Mouse (Mus musculus) left cerebral cortex, postnatal 10 days (tissue): ENCODE measurements around the gene Trabd2b. TPM values are rescaled to one million over a fixed set of nuclear protein-coding genes. Genes with fewer than 3 reads are reported as not detected.

Source experiments
- DNase-seq, 2 experiments: peaks; one replicate each; pipeline ENCODE4 v3.0.0; 2021 to 2022; ENCODE audit warnings: low spot score in 2 of 2, mixed read lengths in 1 of 2; ENCODE audit errors: extremely low spot score in 1 of 2
- intact Hi-C: fragments of 180-260 bp; cut with DNase I; formaldehyde crosslinking; loops from one replicate; pipeline ENCODE4 v1.15.1; 2025
- total RNA-seq, 2 experiments: library from RNA; stranded (reverse); gene quantifications; 2 replicates each; pipeline ENCODE4 v1.2.3; 2021

Gene Trabd2b
- total RNA-seq, 2 experiments from 2014 or later = 2.8 to 3.1 TPM

DNA sequence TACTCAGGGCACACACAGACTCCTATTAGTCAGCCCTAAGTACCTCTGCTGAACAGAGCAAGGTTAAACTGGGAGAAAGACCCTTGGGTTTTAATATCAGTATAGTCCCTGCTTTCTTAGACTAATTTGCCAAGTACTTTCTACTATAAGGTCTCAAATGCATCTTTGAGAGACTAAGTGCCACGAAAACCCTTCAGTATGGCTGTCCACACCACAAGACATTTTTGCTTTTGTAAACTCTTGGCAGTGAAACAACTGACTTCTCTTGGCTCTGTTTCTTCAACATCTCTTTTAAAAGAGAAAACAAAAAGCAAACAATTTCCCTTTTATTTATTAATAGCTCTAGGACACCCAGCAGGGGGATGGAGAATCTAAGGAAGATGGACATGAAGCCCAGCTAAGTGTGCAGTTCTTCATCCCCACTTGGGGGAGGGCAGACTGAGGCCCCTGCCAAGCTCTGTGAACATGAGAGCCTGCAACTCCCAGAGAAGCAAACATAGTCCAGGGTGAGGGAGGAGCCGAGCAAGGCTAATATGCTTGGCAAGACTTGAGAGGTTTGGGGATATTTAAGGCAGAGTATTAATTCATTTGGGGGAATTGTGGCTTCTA, 18.9 kb upstream of the Trabd2b start:
- intact Hi-C loops = no loop called here
- DNase-seq = no peak

DNA sequence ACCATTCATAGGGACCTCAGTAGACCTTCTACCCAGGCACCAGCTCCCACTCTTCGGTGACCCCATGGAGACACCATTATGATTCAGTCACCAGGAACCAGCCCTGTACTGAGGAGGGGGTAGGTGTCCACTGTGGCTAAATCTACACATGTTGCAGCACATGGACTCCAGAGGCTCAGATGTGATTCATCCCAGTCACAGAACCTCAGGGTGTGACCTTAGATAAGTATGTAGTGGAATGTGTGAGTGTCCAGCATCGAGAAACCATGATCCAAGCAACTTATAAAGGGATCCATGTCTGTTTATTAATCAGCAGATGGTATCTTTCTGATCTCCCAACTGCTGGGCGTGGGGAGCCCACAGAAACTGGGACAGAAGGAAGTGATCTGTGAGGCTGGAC, 18.2 kb upstream of the Trabd2b start:
- intact Hi-C loops = no loop called here
- no peak for DNase-seq

DNA sequence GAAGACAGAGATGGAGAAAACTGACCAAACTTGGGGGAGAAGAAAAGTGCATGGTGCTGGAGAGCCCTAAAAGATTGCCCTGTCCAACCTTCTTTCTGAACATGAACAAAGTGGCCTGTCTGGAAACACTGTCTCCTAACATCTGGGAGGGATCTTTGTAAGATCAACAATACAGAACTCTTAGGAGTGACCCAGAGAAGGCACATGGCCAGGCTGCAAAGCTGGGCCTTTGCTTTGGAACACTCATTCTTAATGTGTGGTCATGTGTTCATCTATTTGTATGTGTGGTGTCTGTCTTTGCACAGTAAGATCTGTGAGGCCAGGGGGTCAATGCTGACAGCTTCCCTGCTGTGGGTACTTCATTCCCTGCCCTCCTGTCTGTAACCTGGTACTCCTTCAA, 16.9 kb upstream of the Trabd2b start:
- intact Hi-C loops = no loop called here
- DNase-seq = no peak

DNA sequence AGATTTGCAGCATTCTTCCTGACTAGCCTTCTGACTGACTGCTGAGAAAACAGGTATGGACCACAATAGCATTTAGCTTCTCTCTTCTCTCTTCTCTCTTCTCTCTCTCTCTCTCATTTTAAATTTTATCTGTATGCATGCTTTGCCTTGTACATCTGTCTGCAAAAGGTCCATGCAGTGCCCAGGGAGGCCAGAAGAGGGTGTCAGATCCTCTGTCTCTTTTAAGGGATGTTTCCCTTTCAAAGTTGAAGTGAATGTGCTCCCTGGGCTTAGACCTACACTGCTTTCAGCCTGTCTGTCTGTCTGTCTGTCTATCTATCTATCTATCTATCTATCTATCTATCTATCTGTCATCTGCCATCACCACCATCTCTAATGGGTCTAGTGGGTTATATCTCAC, 8.9 kb upstream of the Trabd2b start:
- intact Hi-C loops = no loop called here
- no peak for DNase-seq

DNA sequence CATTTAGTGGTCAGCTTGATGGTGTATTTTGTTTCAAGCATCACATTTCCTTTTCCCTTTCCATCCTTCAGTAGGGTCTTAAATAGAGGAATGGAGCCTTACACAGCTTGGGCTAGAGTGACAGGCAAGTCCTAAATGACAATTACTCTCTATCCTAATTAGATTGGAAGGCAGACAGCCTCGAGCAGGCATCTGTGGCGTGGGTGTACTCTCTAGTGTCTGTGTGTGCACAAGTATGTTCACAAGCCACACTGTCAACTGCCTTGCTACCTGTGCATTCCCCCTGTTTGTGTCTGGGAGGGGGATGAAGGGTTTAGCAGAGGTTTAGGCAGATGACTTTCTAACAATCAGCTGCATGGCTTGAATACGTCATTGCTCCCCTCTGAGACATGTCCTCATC, 6.7 kb upstream of the Trabd2b start:
- DNase-seq = no peak
- intact Hi-C loops = loop anchor here (5.0 kb wide), 1 partner anchor 53 kb away; no protein-coding TSS in a partner anchor

DNA sequence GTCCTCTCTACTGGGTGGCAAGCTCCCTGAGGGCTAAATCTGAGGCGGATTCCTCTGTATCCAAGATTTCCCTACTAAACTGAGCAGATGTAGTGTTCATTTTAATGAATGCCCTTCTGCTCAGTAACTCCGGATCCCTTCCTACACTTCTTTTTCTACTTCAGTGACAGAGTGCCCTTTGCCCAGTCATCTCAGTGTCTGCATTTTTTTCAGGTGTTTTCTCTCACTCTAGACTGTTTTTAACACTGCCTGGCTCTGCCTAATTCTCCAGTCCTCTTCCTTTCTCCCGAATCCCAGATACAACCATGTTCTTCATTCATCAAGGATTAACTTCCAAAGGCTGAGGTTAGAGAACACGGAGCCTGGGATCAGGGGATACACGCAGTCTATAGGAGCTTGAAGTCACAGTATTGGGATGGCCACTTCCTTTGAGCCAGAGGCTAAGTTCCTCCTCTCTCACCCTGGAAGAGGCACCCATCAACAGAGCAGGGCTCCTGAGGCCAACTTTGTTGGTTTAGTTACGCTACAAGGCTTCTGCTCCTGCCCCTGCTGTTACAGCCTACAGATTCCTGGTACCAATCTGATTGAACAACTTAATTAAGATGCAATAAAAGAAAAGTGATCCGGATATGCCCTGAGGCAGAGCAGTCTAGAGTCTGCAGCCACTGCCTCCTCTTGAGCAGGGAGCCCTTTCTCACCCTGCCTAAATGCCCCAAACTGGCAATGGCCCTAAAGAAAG, 4.4 kb upstream of the Trabd2b start:
- intact Hi-C loops = loop anchor here (5.0 kb wide), 1 partner anchor 55 kb away; no protein-coding TSS in a partner anchor
- no peak for DNase-seq

DNA sequence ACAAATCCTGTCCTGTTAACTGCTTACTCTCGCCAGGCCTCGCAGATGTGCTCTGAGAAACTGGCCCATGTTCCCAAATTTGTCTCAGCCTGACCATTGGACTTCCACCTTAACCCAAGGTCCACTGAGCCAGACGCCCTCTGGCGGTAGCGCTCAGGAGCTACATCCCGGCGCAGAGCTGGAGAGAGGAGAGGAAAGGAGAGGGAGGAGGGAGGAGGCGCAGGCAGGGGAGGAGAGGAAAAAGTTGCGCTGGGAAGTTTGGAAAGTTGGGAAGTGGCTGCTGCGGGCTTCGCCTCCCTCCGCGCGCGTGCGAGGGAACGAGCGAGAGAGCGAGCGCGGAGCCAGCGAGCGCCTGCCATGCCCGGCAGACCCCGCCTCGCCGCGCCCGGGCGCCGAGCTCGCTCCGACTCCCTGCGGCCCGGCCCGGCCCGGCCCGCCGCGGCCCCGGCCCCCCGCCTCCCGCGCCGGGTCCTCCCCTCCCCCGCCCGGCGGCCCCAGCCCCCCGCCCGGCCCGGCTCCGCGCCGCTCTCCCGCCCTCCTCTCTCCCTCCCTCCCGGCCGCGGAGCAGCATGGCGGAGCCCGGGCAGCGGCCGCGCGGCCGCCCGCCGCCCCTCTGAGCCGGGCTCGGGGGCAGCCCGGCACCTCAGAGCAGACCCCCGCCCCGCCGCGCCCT, 706 bp upstream of the Trabd2b start:
- intact Hi-C loops = loop anchor here (5.0 kb wide), 1 partner anchor 216 kb away; no protein-coding TSS in a partner anchor
- peak; percentile 67 to 90 for DNase-seq

DNA sequence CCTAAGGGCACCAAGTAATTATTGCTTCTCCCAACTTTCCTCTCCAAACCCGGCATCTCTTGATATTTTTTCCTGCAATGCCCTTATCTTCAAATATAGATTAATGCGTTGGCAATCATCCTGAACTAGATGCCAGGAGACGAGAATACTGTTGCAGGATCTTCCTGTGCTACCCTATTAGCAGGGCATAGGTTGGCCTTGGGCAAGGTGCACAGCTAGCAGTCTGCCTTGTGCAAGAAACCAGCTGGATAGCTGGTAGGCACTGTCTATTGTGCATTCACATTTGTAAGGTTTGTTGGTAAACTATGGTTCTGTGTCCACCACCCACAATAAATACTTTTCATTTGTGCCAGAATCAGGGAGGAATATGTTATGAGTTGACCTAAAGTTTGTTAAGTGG, 992 bp downstream of the Trabd2b start:
- no peak for DNase-seq
- intact Hi-C loops = loop anchor here (5.0 kb wide), 1 partner anchor 215 kb away; no protein-coding TSS in a partner anchor

DNA sequence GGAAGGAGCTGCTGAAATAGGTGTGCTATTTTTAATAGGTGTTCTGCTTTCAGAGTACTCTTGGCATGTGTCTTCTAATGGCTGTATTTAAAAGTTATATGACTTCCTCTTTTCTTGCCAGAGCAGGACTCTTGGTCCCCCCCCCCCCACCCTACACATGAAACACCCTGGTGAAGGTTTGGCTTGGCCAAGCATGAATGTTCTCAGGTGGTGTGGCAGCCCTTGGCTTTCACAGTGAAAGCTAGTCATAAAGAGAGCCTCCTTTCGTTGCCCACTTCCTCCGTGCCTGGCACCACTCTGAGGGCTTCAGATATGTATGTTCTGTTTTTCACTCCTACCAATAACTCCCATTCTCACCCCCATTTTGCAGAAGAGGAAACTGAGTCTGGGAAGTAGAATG, 1.8 kb downstream of the Trabd2b start:
- intact Hi-C loops = loop anchor here (5.0 kb wide), 1 partner anchor 214 kb away; no protein-coding TSS in a partner anchor
- no peak for DNase-seq

DNA sequence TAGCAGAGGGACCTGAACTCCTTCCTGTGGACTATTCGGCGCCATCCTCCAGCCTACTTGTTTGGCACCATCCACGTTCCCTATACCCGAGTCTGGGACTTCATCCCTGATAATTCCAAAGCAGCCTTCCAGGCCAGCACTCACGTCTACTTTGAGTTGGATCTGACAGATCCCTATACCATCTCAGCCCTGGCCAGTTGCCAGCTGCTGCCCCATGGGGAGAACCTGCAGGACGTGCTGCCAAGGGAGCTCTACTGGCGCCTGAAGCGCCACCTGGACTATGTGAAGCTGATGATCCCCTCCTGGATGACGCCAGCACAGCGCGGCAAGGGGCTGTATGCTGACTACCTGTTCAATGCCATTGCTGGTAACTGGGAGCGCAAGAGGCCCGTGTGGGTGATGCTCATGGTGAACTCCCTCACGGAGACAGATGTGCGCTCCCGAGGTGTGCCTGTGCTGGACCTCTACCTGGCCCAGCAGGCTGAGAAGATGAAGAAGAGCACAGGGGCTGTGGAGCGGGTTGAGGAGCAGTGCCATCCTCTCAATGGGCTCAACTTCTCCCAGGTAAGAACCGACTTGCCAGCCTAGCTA, 2.5 kb downstream of the Trabd2b start:
- DNase-seq = peak in 1 of 2 experiments; percentile 53
- intact Hi-C loops = loop anchor here (5.0 kb wide), 1 partner anchor 213 kb away; no protein-coding TSS in a partner anchor

DNA sequence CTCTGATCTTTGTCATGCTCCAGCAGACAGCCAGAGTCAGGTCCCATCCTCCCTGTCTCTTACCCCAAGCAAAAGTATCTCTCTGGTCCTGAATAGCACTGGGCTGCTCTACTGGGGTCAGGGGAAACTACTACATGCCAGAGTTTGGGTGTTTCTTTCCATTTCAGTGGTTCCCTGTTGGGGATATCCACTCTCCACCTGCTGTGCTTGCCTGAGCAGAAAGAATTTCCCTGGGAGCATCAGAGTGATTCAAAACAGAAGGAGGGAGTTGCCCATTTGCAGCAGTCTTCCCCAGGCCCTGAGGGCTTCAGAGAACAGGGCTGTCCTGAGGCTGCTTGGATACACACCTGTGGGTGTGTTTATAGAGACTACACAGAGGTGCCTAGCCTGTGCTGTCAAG, 3.0 kb downstream of the Trabd2b start:
- intact Hi-C loops = loop anchor here (5.0 kb wide), 1 partner anchor 213 kb away; no protein-coding TSS in a partner anchor

DNA sequence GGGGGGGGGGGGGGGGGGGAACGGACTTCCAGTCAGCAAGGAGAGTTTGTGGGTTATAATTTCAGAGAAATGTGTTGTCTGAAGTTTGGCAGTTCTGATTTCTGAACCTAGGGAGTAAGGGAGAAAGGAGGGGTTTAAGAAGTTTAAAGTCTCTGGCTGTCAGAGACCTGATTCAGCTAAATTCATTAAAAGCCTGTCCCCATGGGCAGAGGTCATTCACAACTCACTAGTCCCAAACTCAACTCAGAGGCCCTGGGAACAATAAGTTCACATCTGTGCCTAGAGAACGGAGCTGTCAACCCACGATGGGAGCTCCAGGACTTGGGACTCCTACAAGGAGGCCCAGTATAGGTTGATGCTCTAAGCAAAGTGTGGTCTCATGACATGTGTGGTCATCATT, 3.5 kb downstream of the Trabd2b start:
- no peak for DNase-seq
- intact Hi-C loops = no loop called here

More for the DNA sequence above, 3.0 kb downstream of the Trabd2b start:
- no peak for DNase-seq

DNA sequence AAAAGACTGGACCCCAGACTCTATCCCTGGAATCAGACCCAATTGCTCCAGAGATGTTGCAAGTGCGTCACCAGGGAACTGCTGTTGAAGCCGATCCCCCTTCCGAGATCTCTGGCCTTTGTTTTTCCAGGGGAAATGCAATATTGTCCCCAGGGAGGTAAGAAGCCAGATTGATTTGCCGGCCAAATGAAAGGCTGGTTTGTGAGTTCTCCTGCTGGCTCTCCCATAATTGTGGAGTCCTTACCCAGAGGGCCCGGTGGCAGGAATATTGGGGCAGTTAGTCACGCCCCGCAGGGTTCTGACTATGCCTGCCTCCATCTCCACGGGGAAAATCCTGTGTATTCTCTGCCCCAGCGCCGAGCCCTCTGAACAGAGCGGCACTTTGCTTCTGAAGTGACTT, 3.9 kb downstream of the Trabd2b start:
- DNase-seq = no peak
- intact Hi-C loops = no loop called here

DNA sequence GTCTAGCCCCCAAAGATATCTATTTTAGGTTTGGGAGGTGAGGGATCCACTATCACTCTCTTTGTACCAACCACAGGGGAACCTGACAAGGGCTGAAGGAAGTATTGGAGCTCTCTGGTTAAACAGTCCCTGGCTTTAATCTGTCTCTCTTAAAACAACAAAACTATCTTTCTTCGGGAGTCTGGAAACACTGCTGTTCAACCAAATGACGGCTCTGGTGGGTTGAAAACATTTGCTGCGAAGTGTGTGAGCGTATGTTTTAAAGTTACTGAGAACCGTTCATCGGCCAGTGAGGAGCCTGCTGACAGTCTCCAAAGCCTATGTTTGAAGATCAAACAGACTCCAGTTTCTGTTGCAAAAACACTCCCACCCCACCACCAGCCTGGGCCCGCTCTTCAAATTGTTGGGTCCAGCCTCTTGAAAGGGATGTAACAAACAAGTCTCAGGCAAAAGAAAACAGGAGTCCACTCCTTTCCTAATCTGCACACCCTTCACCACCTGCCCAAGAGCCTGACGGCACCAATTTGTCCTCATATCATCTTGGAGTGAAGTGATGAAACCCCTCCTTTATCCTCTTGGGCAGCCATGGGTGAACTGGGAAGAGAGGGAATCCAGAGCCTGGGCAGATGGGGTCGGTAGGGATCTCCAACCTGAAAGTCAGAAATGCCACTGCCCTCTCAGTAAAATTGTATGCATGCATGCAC, 4.6 kb downstream of the Trabd2b start:
- intact Hi-C loops = no loop called here

DNA sequence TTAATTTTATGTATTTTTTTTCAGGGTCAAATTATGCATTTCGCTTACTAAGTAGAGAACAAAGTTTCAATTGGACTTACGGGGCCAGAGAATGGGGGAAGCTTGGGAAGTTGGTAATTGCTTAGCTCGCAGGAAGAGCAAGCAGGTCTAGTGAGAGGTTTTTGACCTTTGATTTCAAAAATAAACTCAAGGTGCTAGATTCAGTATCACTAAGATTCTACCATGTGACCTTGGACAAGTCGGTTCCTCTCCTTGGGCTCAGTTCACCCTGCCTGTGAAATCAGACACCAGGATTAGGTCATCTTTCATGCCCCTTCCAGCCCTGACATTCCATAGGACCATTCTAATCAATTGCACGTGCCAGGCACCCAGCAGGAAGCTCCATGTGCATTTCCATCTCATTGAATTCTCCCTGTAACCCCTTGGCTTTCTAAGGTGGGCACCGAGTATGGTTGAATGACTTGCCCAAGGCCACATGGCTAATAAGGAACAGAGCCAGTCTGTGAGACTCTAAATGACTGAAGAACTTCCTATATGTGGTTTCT, 5.4 kb downstream of the Trabd2b start:
- intact Hi-C loops = no loop called here
- no peak for DNase-seq

More for the DNA sequence above, 4.6 kb downstream of the Trabd2b start:
- no peak for DNase-seq

DNA sequence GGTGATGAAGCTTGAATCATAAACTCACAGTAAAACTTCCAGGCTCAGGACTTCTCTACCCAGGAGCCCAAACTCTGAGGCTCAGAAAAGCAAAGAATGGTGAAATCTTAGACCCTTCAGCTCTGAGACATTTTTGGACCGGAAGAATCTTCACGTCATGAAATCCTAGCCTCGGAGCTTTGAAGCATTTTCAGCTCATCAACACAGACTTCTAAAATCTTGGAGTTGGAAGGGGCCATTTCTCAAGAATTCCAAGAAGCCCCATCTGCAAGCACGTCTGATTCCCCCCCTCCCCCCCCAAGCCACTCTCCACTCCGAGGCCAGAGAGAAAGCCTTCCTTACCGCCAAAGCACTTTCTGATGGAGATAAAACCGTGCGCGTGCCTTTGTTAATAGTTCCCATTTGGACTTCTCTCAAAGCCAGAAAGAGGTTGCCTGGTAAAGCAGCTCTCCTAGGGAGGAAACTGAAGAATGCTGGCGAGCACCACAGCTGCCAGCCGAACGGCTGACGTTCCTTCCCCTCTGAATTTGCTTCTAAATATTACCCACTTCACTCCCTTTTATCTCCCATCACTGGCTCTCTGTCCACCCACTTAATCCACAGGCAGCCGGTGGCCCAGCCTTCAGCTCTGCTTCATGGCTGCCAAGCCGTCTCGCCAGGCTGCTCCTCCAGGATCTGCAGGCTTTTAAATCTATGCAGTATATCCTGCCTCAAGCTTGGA, 9.6 kb downstream of the Trabd2b start:
- intact Hi-C loops = no loop called here
- peak; percentile 42 to 50 for DNase-seq

DNA sequence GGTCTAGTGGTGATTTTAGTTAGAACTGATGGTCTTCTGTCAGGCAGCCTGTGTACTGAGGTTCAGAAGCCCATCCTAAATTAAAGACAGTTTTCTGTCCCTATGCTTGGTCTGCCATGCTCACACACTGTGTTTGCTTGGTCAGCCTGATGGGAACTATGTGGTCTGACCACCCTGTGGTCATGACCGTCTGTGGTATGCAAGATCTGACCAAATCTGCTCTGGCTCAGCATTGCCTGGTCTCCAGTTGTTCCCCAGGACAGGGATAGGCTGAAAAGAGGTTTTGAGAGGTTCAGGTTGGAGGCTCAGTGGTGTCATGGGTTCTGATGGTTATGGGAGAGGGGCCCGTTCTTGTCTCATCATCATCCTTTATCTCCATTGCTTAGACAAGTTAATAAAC, 13.6 kb downstream of the Trabd2b start:
- no peak for DNase-seq
- intact Hi-C loops = no loop called here

DNA sequence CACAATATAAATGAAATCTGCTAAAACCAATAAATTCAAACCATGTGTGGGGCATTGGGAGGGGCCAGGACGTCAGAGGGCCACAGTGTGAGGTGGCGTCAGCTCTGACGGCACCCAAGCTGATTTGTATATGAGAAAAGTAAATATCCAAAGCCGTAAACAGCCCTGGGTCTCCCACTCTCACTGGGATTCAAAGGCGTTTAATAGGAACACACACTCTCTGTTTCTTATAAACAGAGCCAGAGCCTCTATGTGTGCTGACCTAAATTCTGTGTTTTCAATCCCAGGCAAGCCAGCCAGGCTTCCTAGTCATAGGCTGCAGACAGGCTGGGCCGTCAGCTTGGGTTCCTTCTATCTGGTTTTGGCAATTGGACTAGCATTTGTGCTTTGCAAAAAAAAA, 16.6 kb downstream of the Trabd2b start:
- no peak for DNase-seq
- intact Hi-C loops = no loop called here
